Mouse (Mus musculus) heart, embryonic 10.5 days (tissue): Measurements from ENCODE around the gene Letm1. TPM values are rescaled to one million over a fixed set of nuclear protein-coding genes. Genes with fewer than 3 reads are reported as not detected.
A peak's percentile ranks its signal among the peaks of the same experiment; 100 is the strongest.

Experiments
- DNase-seq: peaks from one replicate; pipeline ENCODE4 v3.0.0-alpha.2; 2017; ENCODE audit warnings: low spot score
- H3K27ac ChIP-seq: fragments of 300-500 bp; sonication (generic); 2 replicates; pipeline ENCODE4 v1.5.1; 2016; ENCODE audit warnings: mild to moderate bottlenecking
- H3K27me3 ChIP-seq: fragments of 300-500 bp; sonication (generic); 2 replicates; pipeline ENCODE4 v1.6.1; 2016; ENCODE audit warnings: mild to moderate bottlenecking; ENCODE audit not compliant: poor library complexity, insufficient read depth, severe bottlenecking
- H3K36me3 ChIP-seq: fragments of 300-500 bp; sonication (generic); 2 replicates; pipeline ENCODE4 v1.6.1; 2016; ENCODE audit warnings: mild to moderate bottlenecking, moderate library complexity
- H3K4me1 ChIP-seq: fragments of 300-500 bp; sonication (generic); 2 replicates; pipeline ENCODE4 v1.6.1; 2016; ENCODE audit warnings: mild to moderate bottlenecking
- H3K4me3 ChIP-seq: fragments of 300-500 bp; sonication (generic); 2 replicates; pipeline ENCODE4 v1.5.1; 2016; ENCODE audit warnings: mild to moderate bottlenecking, moderate library complexity
- H3K9me3 ChIP-seq: fragments of 300-500 bp; sonication (generic); 2 replicates; pipeline ENCODE4 v1.6.1; 2016; ENCODE audit warnings: mild to moderate bottlenecking, moderate library complexity
- WGBS: fragments of 180-500 bp; shearing (Covaris S2); methylation state at CpG from one replicate; pipeline ENCODE4 v1.1.7; 2016; 5-methylcytosine and 5-hydroxymethylcytosine counted together
- polyA plus RNA-seq: library from polyadenylated mRNA; unstranded; fragments of >200 nt; fragmentation: Nextera tagmentation; extraction: Ambion mirVana; gene quantifications from 2 replicates; pipeline ENCODE4 v1.2.1, GENCODE M21; 2016

Gene Letm1
- polyA plus RNA-seq, 1 experiment from 2014 or later = 56.3 TPM

- Histone ChIP-seq H3K4me3 (no peak overlapping the region), H3K27ac (peak overlapping the region; percentile 71; the same call in 1 of the 2 replicates), H3K36me3 (no peaks in the 10 kb centered on the region), H3K9me3 (no peaks in the 10 kb centered on the region), H3K27me3 (peaks cover 22% of the 10 kb centered on the region), H3K4me1 (peaks cover 77% of the 10 kb centered on the region)
- DNase-seq = no peak
- WGBS = 40% methylated on average over 5 of the region's 5 CpGs
Observed at GRCm38 (mm10) chr5:33718460-33718859, 64.2 kb downstream of the Letm1 start.

GRCm38 (mm10) chr5:33716467-33716866 lies 66.2 kb downstream of the Letm1 start:
- 77% methylated on average over 6 of the region's 6 CpGs for WGBS
- DNase-seq = no peak
- Histone ChIP-seq H3K27me3 (0 out of 2 replicates have a peak, but pooled peaks cover 12% of the 10 kb centered on the region), H3K4me3 (no peak overlapping the region), H3K9me3 (no peaks in the 10 kb centered on the region), H3K36me3 (no peaks in the 10 kb centered on the region), H3K4me1 (peaks cover 57% of the 10 kb centered on the region), H3K27ac (no peak overlapping the region)

- no peak for DNase-seq
- WGBS = 40% methylated on average over 2 of the region's 2 CpGs
- no peaks in the 10 kb centered on the region for H3K36me3 ChIP-seq
Observed at GRCm38 (mm10) chr5:33715182-33715581, 67.4 kb downstream of the Letm1 start.

GRCm38 (mm10) chr5:33712550-33712949 lies 70.1 kb downstream of the Letm1 start:
- H3K4me3 ChIP-seq = no peak overlapping the region
- H3K9me3 ChIP-seq = no peaks in the 10 kb centered on the region
- H3K27me3 ChIP-seq = 0 out of 2 replicates have a peak, but pooled peaks cover 9% of the 10 kb centered on the region
- peaks cover 36% of the 10 kb centered on the region for H3K4me1 ChIP-seq
- no peak overlapping the region for H3K27ac ChIP-seq
- no peaks in the 10 kb centered on the region for H3K36me3 ChIP-seq
- 76% methylated on average over 2 of the region's 2 CpGs for WGBS
- DNase-seq = no peak

More at GRCm38 (mm10) chr5:33715182-33715581, 67.4 kb downstream of the Letm1 start:
- Histone ChIP-seq H3K4me1 (peaks cover 44% of the 10 kb centered on the region), H3K27ac (peak overlapping the region; percentile 59; the same call in 1 of the 2 replicates), H3K27me3 (0 out of 2 replicates have a peak, but pooled peaks cover 12% of the 10 kb centered on the region), H3K9me3 (no peaks in the 10 kb centered on the region), H3K4me3 (no peak overlapping the region)

GRCm38 (mm10) chr5:33709037-33709436 lies 73.6 kb downstream of the Letm1 start:
- Histone ChIP-seq H3K27ac (no peak overlapping the region), H3K4me1 (peaks cover 44% of the 10 kb centered on the region), H3K9me3 (no peaks in the 10 kb centered on the region), H3K4me3 (no peak overlapping the region), H3K27me3 (0 out of 2 replicates have a peak, but pooled peaks cover 9% of the 10 kb centered on the region), H3K36me3 (no peaks in the 10 kb centered on the region)
- DNase-seq = no peak
- 32% methylated on average over 2 of the region's 2 CpGs for WGBS

- no peak overlapping the region for H3K4me3 ChIP-seq
- WGBS = 62% methylated on average over 4 of the region's 4 CpGs
Observed at GRCm38 (mm10) chr5:33707163-33707562, 75.5 kb downstream of the Letm1 start.

GRCm38 (mm10) chr5:33706350-33706629 lies 76.3 kb downstream of the Letm1 start:
- WGBS = 93% methylated on average over 1 of the region's 1 CpGs
- Histone ChIP-seq H3K36me3 (no peaks in the 10 kb centered on the region), H3K4me3 (no peak overlapping the region), H3K4me1 (peaks cover 54% of the 10 kb centered on the region), H3K9me3 (no peaks in the 10 kb centered on the region), H3K27ac (peak overlapping the region; percentile 74), H3K27me3 (peaks cover 15% of the 10 kb centered on the region)
- no peak for DNase-seq

More at GRCm38 (mm10) chr5:33707163-33707562, 75.5 kb downstream of the Letm1 start:
- no peaks in the 10 kb centered on the region for H3K36me3 ChIP-seq
- peak overlapping the region; percentile 74; the same call in 1 of the 2 replicates for H3K27ac ChIP-seq
- H3K27me3 ChIP-seq = peaks cover 7% of the 10 kb centered on the region; the same call in 1 of the 2 replicates
- DNase-seq = no peak
- peaks cover 46% of the 10 kb centered on the region for H3K4me1 ChIP-seq
- H3K9me3 ChIP-seq = no peaks in the 10 kb centered on the region

- H3K27ac ChIP-seq = peak overlapping the region; percentile 74
- DNase-seq = no peak
- 30% methylated on average over 9 of the region's 9 CpGs for WGBS
- H3K27me3 ChIP-seq = peaks cover 20% of the 10 kb centered on the region
- no peaks in the 10 kb centered on the region for H3K36me3 ChIP-seq
- no peaks in the 10 kb centered on the region for H3K9me3 ChIP-seq
- peak overlapping the region; percentile 41 for H3K4me3 ChIP-seq
- H3K4me1 ChIP-seq = peaks cover 58% of the 10 kb centered on the region
Observed at GRCm38 (mm10) chr5:33705612-33706349, 76.8 kb downstream of the Letm1 start.

GRCm38 (mm10) chr5:33704945-33705611 lies 77.5 kb downstream of the Letm1 start:
- Histone ChIP-seq H3K27ac (peak overlapping the region; percentile 74), H3K27me3 (peaks cover 26% of the 10 kb centered on the region), H3K9me3 (no peaks in the 10 kb centered on the region), H3K4me3 (peak overlapping the region; percentile 41), H3K4me1 (peaks cover 65% of the 10 kb centered on the region), H3K36me3 (no peaks in the 10 kb centered on the region)
- WGBS = 3% methylated on average over 11 of the region's 11 CpGs
- no peak for DNase-seq

- peak overlapping the region; percentile 17; the same call in 1 of the 2 replicates for H3K27ac ChIP-seq
- H3K4me1 ChIP-seq = peaks cover 73% of the 10 kb centered on the region
- peaks cover 36% of the 10 kb centered on the region for H3K27me3 ChIP-seq
- H3K36me3 ChIP-seq = no peaks in the 10 kb centered on the region
- no peaks in the 10 kb centered on the region for H3K9me3 ChIP-seq
- H3K4me3 ChIP-seq = no peak overlapping the region
- 66% methylated on average over 8 of the region's 8 CpGs for WGBS
- DNase-seq = no peak
Observed at GRCm38 (mm10) chr5:33703999-33704398, 78.6 kb downstream of the Letm1 start.

GRCm38 (mm10) chr5:33701832-33702231 lies 80.8 kb downstream of the Letm1 start:
- Histone ChIP-seq H3K9me3 (no peaks in the 10 kb centered on the region), H3K4me1 (peaks cover 78% of the 10 kb centered on the region), H3K36me3 (no peaks in the 10 kb centered on the region), H3K27me3 (peaks cover 58% of the 10 kb centered on the region), H3K4me3 (no peak overlapping the region), H3K27ac (peak overlapping the region; percentile 39; the same call in 1 of the 2 replicates)
- no peak for DNase-seq
- WGBS = 82% methylated on average over 11 of the region's 11 CpGs

- Histone ChIP-seq H3K4me1 (peaks cover 72% of the 10 kb centered on the region), H3K9me3 (no peaks in the 10 kb centered on the region), H3K27ac (0 out of 2 replicates have a peak overlapping the region, but pooled peaks have one; percentile 44), H3K27me3 (peaks cover 73% of the 10 kb centered on the region), H3K36me3 (no peaks in the 10 kb centered on the region), H3K4me3 (peak overlapping the region; percentile 13; the same call in 1 of the 2 replicates)
- DNase-seq = no peak
- WGBS = 18% methylated on average over 13 of the region's 13 CpGs
Observed at GRCm38 (mm10) chr5:33700010-33700409, 82.6 kb downstream of the Letm1 start.

- Histone ChIP-seq H3K36me3 (no peaks in the 10 kb centered on the region), H3K27me3 (peaks cover 87% of the 10 kb centered on the region), H3K27ac (no peak overlapping the region), H3K9me3 (no peaks in the 10 kb centered on the region), H3K4me1 (peaks cover 68% of the 10 kb centered on the region), H3K4me3 (no peak overlapping the region)
- WGBS = 85% methylated on average over 5 of the region's 5 CpGs
- DNase-seq = no peak
Observed at GRCm38 (mm10) chr5:33698669-33699068, 83.9 kb downstream of the Letm1 start.
